Mouse (Mus musculus): ENCODE measurements around the gene Bpifa2. TPM values are rescaled to one million over a fixed set of nuclear protein-coding genes. Genes with fewer than 3 reads are reported as not detected.

Gene Bpifa2
- total RNA-seq (2023) = not detected

DNA sequence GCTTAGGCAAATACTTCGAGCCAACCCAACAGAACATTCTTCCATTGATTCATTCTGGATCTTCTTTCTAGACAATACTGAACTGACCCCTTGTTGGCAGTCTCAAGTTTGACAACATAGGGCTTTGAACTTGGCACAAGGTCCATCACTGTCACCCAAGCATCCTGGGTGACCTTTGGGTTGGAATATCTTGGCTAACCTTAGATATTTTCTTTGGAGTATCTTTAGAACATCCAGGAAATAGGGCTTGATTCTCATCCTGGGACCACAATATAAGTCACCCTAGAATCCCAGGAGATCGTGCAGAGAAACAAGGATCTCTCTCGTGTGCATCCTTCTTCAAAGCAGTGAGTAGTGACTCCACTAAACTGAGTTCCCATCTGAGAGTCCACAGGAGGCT is at the start of gene Bpifa2:
Gene Bpifa2, plus strand, starts transcription at position 301 of the 400 bp plus-strand sequence.

GRCm38 (mm10) chr2:153974582-153974981 is 33.5 kb upstream of the Bpifa2 start, which contains the start of gene Bpifa6:
TSS of gene Bpifa6 (plus strand) at chr2:153974945.

Other genes with a start within 250 kb of the Bpifa2 start
- gene Efcab8, start 228.3 kb upstream of the Bpifa2 start, total RNA-seq (2023) = 1.0 TPM
- gene Sun5, start 137.2 kb upstream of the Bpifa2 start, total RNA-seq (2023) = not detected
- not detected for gene Bpifb2, start 133.2 kb upstream of the Bpifa2 start, total RNA-seq (2023)
- gene Bpifb6, start 107.9 kb upstream of the Bpifa2 start, total RNA-seq (2023) = not detected
- gene Bpifb3, start 90.0 kb upstream of the Bpifa2 start, total RNA-seq (2023) = not detected
- not detected for gene Bpifb4, start 70.1 kb upstream of the Bpifa2 start, total RNA-seq (2023)
- gene Bpifa6, start 33.3 kb upstream of the Bpifa2 start, total RNA-seq (2023) = not detected
- not detected for gene Bpifa3, start 122.1 kb downstream of the Bpifa2 start, total RNA-seq (2023)
- gene Bpifa1, start 134.6 kb downstream of the Bpifa2 start, total RNA-seq (2023) = not detected
- not detected for gene Bpifa5, start 154.3 kb downstream of the Bpifa2 start, total RNA-seq (2023)
- gene Bpifb1, start 182.6 kb downstream of the Bpifa2 start, total RNA-seq (2023) = not detected
- not detected for gene Bpifb5, start 215.5 kb downstream of the Bpifa2 start, total RNA-seq (2023)
- gene Bpifb9a, start 249.6 kb downstream of the Bpifa2 start, total RNA-seq (2023) = not detected

Measured in CD8-positive naive resting alpha-beta T cell, adult 57 days (primary cell).